Comparison of ENCODE assay signal across 9 mouse cellular contexts in genomic region chr12:100290178-100290531, GRCm38 (mm10).
DNase-seq lines count a peak whose midpoint lies in the region; ATAC-seq and TF ChIP-seq lines count a peak whose summit lies in the region.
"Had no signal": no experiment of that assay in that cellular context is flagged by ENCODE, and none has a peak within 500 bp of the region (broad histone marks: within the 10 kb centered on the region; RNA-seq: fewer than 3 reads in every experiment).

No protein-coding gene starts in this region.

- H3K27me3 ChIP-seq in kidney, adult 2 months (replicated peaks; ENCODE audit: control insufficient read depth, insufficient read depth, low read length): no peaks in the 10 kb centered on the region
- no peaks in the 10 kb centered on the region for H3K27me3 ChIP-seq in hindbrain, embryonic 13.5 days
- H3K27me3 ChIP-seq in midbrain, embryonic 15.5 days (replicated peaks): no peaks in the 10 kb centered on the region
- H3K27me3 ChIP-seq: liver, embryonic 13.5 days had no signal

- WGBS in kidney, adult 2 months: 40% methylated on average over 11 of the region's 11 CpGs
- WGBS in hindbrain, embryonic 13.5 days: 56% methylated on average over 11 of the region's 11 CpGs
- WGBS in midbrain, embryonic 15.5 days: 60% methylated on average over 11 of the region's 11 CpGs

- no peak for TF ChIP-seq CTCF in kidney, adult 2 months (conservative IDR thresholded peaks at IDR 0.05; ENCODE audit: insufficient read depth, insufficient read length, low read depth, low read length)

- peak; percentile 38 for DNase-seq in kidney, adult 2 months
- no peak for DNase-seq in kidney, adult 18-20 months
- DNase-seq in cerebellum, adult 8-10 months: peak; percentile 58
- no peak for DNase-seq in spleen, adult 18-20 months
- no peak for DNase-seq in spleen, adult 12 weeks (ENCODE audit: low spot score)
- DNase-seq: liver, embryonic 13.5 days had no signal

- peak; percentile 18; the same call in 1 of the 2 replicates for ATAC-seq in hindbrain, embryonic 13.5 days (ENCODE audit: low FRiP score)
- no peak for ATAC-seq in midbrain, embryonic 15.5 days (replicated peaks)
- ATAC-seq in monocyte, adult 5-6 weeks (replicated peaks; ENCODE audit: insufficient number of reproducible peaks, low FRiP score, low TSS enrichment, poor library complexity, severe bottlenecking): no peak

- no peak overlapping the region for H3K4me2 ChIP-seq in hindbrain, embryonic 13.5 days
- H3K4me2 ChIP-seq in midbrain, embryonic 15.5 days: no peak overlapping the region
- H3K4me2 ChIP-seq: liver, embryonic 13.5 days had no signal

- H3K9ac ChIP-seq in hindbrain, embryonic 13.5 days: 0 out of 2 replicates have a peak overlapping the region, but pooled peaks have one; percentile 35
- no peak overlapping the region for H3K9ac ChIP-seq in midbrain, embryonic 15.5 days
- H3K9ac ChIP-seq: liver, embryonic 13.5 days had no signal

- H3K27ac ChIP-seq in kidney, adult 2 months (ENCODE audit: insufficient read depth, low read depth, low read length): no peak overlapping the region
- H3K27ac ChIP-seq in hindbrain, embryonic 13.5 days: peak overlapping the region; percentile 88
- peak overlapping the region; percentile 85 for H3K27ac ChIP-seq in midbrain, embryonic 15.5 days
- H3K27ac ChIP-seq: liver, embryonic 13.5 days had no signal

- H3K4me3 ChIP-seq in kidney, adult 2 months (ENCODE audit: insufficient read depth, low read depth, low read length): no peak overlapping the region
- H3K4me3 ChIP-seq in hindbrain, embryonic 13.5 days: no peak overlapping the region
- no peak overlapping the region for H3K4me3 ChIP-seq in midbrain, embryonic 15.5 days
- H3K4me3 ChIP-seq: liver, embryonic 13.5 days had no signal

- TF ChIP-seq POLR2A in kidney, adult 2 months (IDR thresholded peaks at IDR 0.05; ENCODE audit: low read depth, low read length): no peak

- H3K36me3 ChIP-seq in kidney, adult 2 months (ENCODE audit: control insufficient read depth, insufficient read depth, low read length): no peaks in the 10 kb centered on the region
- no peaks in the 10 kb centered on the region for H3K36me3 ChIP-seq in hindbrain, embryonic 13.5 days
- no peaks in the 10 kb centered on the region for H3K36me3 ChIP-seq in midbrain, embryonic 15.5 days (replicated peaks)
- H3K36me3 ChIP-seq: liver, embryonic 13.5 days had no signal

- no peaks in the 10 kb centered on the region for H3K9me3 ChIP-seq in hindbrain, embryonic 13.5 days
- no peaks in the 10 kb centered on the region for H3K9me3 ChIP-seq in midbrain, embryonic 15.5 days
- H3K9me3 ChIP-seq: liver, embryonic 13.5 days had no signal

- H3K4me1 ChIP-seq in kidney, adult 2 months (ENCODE audit: control insufficient read depth, insufficient read depth, low read length): peaks cover 14% of the 10 kb centered on the region
- H3K4me1 ChIP-seq in hindbrain, embryonic 13.5 days (replicated peaks): peaks cover 39% of the 10 kb centered on the region
- H3K4me1 ChIP-seq in midbrain, embryonic 15.5 days: peaks cover 28% of the 10 kb centered on the region

Comparison
In these comparisons a context has a peak if more than half of its experiments do, and no peak if none do; other contexts are left out.
1. DNase-seq: peak in kidney, adult 2 months (single experiment) and cerebellum, adult 8-10 months (single experiment); none in kidney, adult 18-20 months (single experiment), spleen, adult 18-20 months (0 of 2) and spleen, adult 12 weeks (single experiment).